Mouse (Mus musculus): ENCODE measurements around the gene Mark1. TPM values are rescaled to one million over a fixed set of nuclear protein-coding genes. Genes with fewer than 3 reads are reported as not detected.

The Mark1 gene
- total and polyA plus RNA-seq, 3 experiments, result 0.16 TPM; not detected in 2

- ATAC-seq (ENCODE audit: extremely low read depth, insufficient number of reproducible peaks, low FRiP score, poor library complexity, severe bottlenecking), result no peak
- DNase-seq (ENCODE audit: low spot score), result no peak
- Histone ChIP-seq H3K9me3 (replicated peaks) (no peaks in the 10 kb centered on the region), H3K4me1 (ENCODE audit: insufficient read depth, low read depth, low read length) (no peaks in the 10 kb centered on the region), H3K4me3 (ENCODE audit: low read depth, low read length) (no peak overlapping the region), H3K27me3 (ENCODE audit: insufficient read depth, low read length) (no peaks in the 10 kb centered on the region; the same call in 1 of the 2 replicates), H3K36me3 (replicated peaks) (no peaks in the 10 kb centered on the region)
- TF ChIP-seq CTCF (IDR thresholded peaks at IDR 0.05; ENCODE audit: low read depth, low read length), result no peak
- no peak for TF ChIP-seq GATA1 (IDR thresholded peaks at IDR 0.05; ENCODE audit: borderline replicate concordance, low read length)
- no peak for TF ChIP-seq TAL1 (conservative IDR thresholded peaks at IDR 0.05; ENCODE audit: low read depth, low read length)
- TF ChIP-seq GATA2 (IDR thresholded peaks at IDR 0.05; ENCODE audit: borderline replicate concordance, low read depth, low read length), result no peak
- no peak for TF ChIP-seq POLR2AphosphoS5 (IDR thresholded peaks at IDR 0.05; ENCODE audit: insufficient replicate concordance, low read depth, low read length)
Observed at GRCm38 (mm10) chr1:184951758-184952157, 47.6 kb downstream of the Mark1 start.

- Histone ChIP-seq H3K4me1 (ENCODE audit: insufficient read depth, low read depth, low read length) (no peaks in the 10 kb centered on the region), H3K4me3 (ENCODE audit: low read depth, low read length) (no peak overlapping the region), H3K9me3 (replicated peaks) (no peaks in the 10 kb centered on the region), H3K36me3 (replicated peaks) (no peaks in the 10 kb centered on the region), H3K27me3 (ENCODE audit: insufficient read depth, low read length) (no peaks in the 10 kb centered on the region; the same call in 1 of the 2 replicates)
- TF ChIP-seq GATA1 (IDR thresholded peaks at IDR 0.05; ENCODE audit: borderline replicate concordance, low read length) (no peak), POLR2AphosphoS5 (IDR thresholded peaks at IDR 0.05; ENCODE audit: insufficient replicate concordance, low read depth, low read length) (no peak), GATA2 (IDR thresholded peaks at IDR 0.05; ENCODE audit: borderline replicate concordance, low read depth, low read length) (no peak), CTCF (IDR thresholded peaks at IDR 0.05; ENCODE audit: low read depth, low read length) (no peak), TAL1 (conservative IDR thresholded peaks at IDR 0.05; ENCODE audit: low read depth, low read length) (no peak)
- ATAC-seq (ENCODE audit: extremely low read depth, insufficient number of reproducible peaks, low FRiP score, poor library complexity, severe bottlenecking), result no peak
- DNase-seq (ENCODE audit: low spot score), result no peak
Observed at GRCm38 (mm10) chr1:184951057-184951456, 48.3 kb downstream of the Mark1 start.

- ATAC-seq (ENCODE audit: extremely low read depth, insufficient number of reproducible peaks, low FRiP score, poor library complexity, severe bottlenecking) (no peak), DNase-seq (ENCODE audit: low spot score) (no peak)
- Histone ChIP-seq H3K27me3 (ENCODE audit: insufficient read depth, low read length) (no peaks in the 10 kb centered on the region), H3K4me3 (ENCODE audit: low read depth, low read length) (no peak overlapping the region), H3K4me1 (ENCODE audit: insufficient read depth, low read depth, low read length) (no peaks in the 10 kb centered on the region), H3K9me3 (replicated peaks) (no peaks in the 10 kb centered on the region), H3K36me3 (replicated peaks) (no peaks in the 10 kb centered on the region)
- TF ChIP-seq TAL1 (conservative IDR thresholded peaks at IDR 0.05; ENCODE audit: low read depth, low read length) (no peak), POLR2AphosphoS5 (IDR thresholded peaks at IDR 0.05; ENCODE audit: insufficient replicate concordance, low read depth, low read length) (no peak), GATA1 (IDR thresholded peaks at IDR 0.05; ENCODE audit: borderline replicate concordance, low read length) (no peak), CTCF (IDR thresholded peaks at IDR 0.05; ENCODE audit: low read depth, low read length) (no peak), GATA2 (IDR thresholded peaks at IDR 0.05; ENCODE audit: borderline replicate concordance, low read depth, low read length) (no peak)
Observed at GRCm38 (mm10) chr1:184938106-184938505, 61.3 kb downstream of the Mark1 start.

- DNase-seq (ENCODE audit: low spot score), result no peak
Observed at GRCm38 (mm10) chr1:184935980-184936379, 63.4 kb downstream of the Mark1 start.

GRCm38 (mm10) chr1:184935490-184935889 is 63.9 kb downstream of the Mark1 start:
- Histone ChIP-seq H3K4me1 (ENCODE audit: insufficient read depth, low read depth, low read length) (no peaks in the 10 kb centered on the region), H3K4me3 (ENCODE audit: low read depth, low read length) (no peak overlapping the region), H3K36me3 (replicated peaks) (no peaks in the 10 kb centered on the region), H3K9me3 (replicated peaks) (no peaks in the 10 kb centered on the region), H3K27me3 (ENCODE audit: insufficient read depth, low read length) (no peaks in the 10 kb centered on the region)
- DNase-seq (ENCODE audit: low spot score), result no peak
- ATAC-seq (ENCODE audit: extremely low read depth, insufficient number of reproducible peaks, low FRiP score, poor library complexity, severe bottlenecking), result no peak
- TF ChIP-seq GATA1 (IDR thresholded peaks at IDR 0.05; ENCODE audit: borderline replicate concordance, low read length) (no peak), TAL1 (conservative IDR thresholded peaks at IDR 0.05; ENCODE audit: low read depth, low read length) (no peak), POLR2AphosphoS5 (IDR thresholded peaks at IDR 0.05; ENCODE audit: insufficient replicate concordance, low read depth, low read length) (no peak), CTCF (IDR thresholded peaks at IDR 0.05; ENCODE audit: low read depth, low read length) (no peak), GATA2 (IDR thresholded peaks at IDR 0.05; ENCODE audit: borderline replicate concordance, low read depth, low read length) (no peak)

More at GRCm38 (mm10) chr1:184935980-184936379, 63.4 kb downstream of the Mark1 start:
- TF ChIP-seq CTCF (IDR thresholded peaks at IDR 0.05; ENCODE audit: low read depth, low read length) (no peak), TAL1 (conservative IDR thresholded peaks at IDR 0.05; ENCODE audit: low read depth, low read length) (no peak), GATA1 (IDR thresholded peaks at IDR 0.05; ENCODE audit: borderline replicate concordance, low read length) (no peak), POLR2AphosphoS5 (IDR thresholded peaks at IDR 0.05; ENCODE audit: insufficient replicate concordance, low read depth, low read length) (no peak), GATA2 (IDR thresholded peaks at IDR 0.05; ENCODE audit: borderline replicate concordance, low read depth, low read length) (no peak)
- Histone ChIP-seq H3K9me3 (replicated peaks) (no peaks in the 10 kb centered on the region), H3K36me3 (replicated peaks) (no peaks in the 10 kb centered on the region), H3K4me1 (ENCODE audit: insufficient read depth, low read depth, low read length) (no peaks in the 10 kb centered on the region), H3K27me3 (ENCODE audit: insufficient read depth, low read length) (no peaks in the 10 kb centered on the region), H3K4me3 (ENCODE audit: low read depth, low read length) (no peak overlapping the region)
- no peak for ATAC-seq (ENCODE audit: extremely low read depth, insufficient number of reproducible peaks, low FRiP score, poor library complexity, severe bottlenecking)

- ATAC-seq (ENCODE audit: extremely low read depth, insufficient number of reproducible peaks, low FRiP score, poor library complexity, severe bottlenecking), result no peak
Observed at GRCm38 (mm10) chr1:184931097-184931496, 68.3 kb downstream of the Mark1 start.

More at GRCm38 (mm10) chr1:184931097-184931496, 68.3 kb downstream of the Mark1 start:
- H3K4me3 ChIP-seq (ENCODE audit: low read depth, low read length), result no peak overlapping the region
- no peaks in the 10 kb centered on the region for H3K27me3 ChIP-seq (ENCODE audit: insufficient read depth, low read length)
- no peaks in the 10 kb centered on the region for H3K4me1 ChIP-seq (ENCODE audit: insufficient read depth, low read depth, low read length)
- DNase-seq (ENCODE audit: low spot score), result no peak
- H3K9me3 ChIP-seq (replicated peaks), result no peaks in the 10 kb centered on the region
- TF ChIP-seq GATA2 (IDR thresholded peaks at IDR 0.05; ENCODE audit: borderline replicate concordance, low read depth, low read length) (no peak), TAL1 (conservative IDR thresholded peaks at IDR 0.05; ENCODE audit: low read depth, low read length) (no peak), GATA1 (IDR thresholded peaks at IDR 0.05; ENCODE audit: borderline replicate concordance, low read length) (no peak), POLR2AphosphoS5 (IDR thresholded peaks at IDR 0.05; ENCODE audit: insufficient replicate concordance, low read depth, low read length) (no peak), CTCF (IDR thresholded peaks at IDR 0.05; ENCODE audit: low read depth, low read length) (no peak)
- no peaks in the 10 kb centered on the region for H3K36me3 ChIP-seq (replicated peaks)

Measured in G1E (cell line).